Mouse (Mus musculus): ENCODE data around the gene Cflar.
"Not testable (repeated sequence)": the region's sequence is repeated elsewhere in the genome, so short reads cannot be mapped to it uniquely, and the experiment has no call there.

The Cflar gene

GRCm38 (mm10) chr1:58773905-58774304, 62.6 kb downstream of the Cflar start:
- no peak for DNase-seq (ENCODE audit: low spot score in 2 of 2)

DNA sequence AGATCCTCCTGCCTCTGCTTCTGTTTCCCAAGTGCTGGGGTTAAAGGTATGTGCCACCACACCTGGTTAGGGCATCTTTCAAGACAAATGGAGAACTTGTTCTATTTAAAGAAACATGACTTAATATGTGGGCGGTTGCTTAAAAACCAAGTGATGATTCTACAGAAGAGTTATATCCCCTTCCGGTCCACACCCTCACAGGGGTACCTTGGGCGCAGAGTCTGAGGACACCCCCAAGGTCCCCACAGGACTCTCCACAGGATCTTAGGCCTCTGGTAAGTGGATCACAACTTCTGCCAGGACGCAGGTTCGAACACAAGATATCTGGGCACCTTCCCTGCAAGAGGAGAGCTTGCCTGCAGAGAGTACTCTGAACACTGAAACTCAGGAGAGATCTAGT, 64.1 kb downstream of the Cflar start:
- no peak for DNase-seq (ENCODE audit: low spot score in 2 of 2)

DNA sequence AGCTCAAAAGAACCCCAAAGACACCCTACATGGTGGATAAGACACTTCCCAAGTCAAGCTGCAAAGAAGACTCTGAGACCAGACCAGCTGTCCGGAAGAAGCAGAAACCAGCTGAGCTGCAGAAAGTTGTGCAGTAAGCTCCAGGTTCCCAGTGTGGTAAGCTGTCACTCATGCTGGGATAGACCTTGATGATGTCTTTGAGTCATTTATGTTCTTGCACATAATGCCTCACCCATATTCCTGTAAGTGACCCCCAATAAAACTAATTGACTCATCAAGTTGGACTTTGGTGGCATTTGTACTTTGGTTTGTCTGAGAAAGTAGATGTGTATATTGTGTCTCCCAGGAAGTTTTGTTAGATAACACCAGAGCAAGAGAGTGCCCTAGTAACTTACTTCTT, 66.3 kb downstream of the Cflar start:
- no peak for DNase-seq (ENCODE audit: low spot score in 2 of 2)

- DNase-seq (ENCODE audit: low spot score in 2 of 2), result no peak
Measured at GRCm38 (mm10) chr1:58778226-58778625, 66.9 kb downstream of the Cflar start.

DNA sequence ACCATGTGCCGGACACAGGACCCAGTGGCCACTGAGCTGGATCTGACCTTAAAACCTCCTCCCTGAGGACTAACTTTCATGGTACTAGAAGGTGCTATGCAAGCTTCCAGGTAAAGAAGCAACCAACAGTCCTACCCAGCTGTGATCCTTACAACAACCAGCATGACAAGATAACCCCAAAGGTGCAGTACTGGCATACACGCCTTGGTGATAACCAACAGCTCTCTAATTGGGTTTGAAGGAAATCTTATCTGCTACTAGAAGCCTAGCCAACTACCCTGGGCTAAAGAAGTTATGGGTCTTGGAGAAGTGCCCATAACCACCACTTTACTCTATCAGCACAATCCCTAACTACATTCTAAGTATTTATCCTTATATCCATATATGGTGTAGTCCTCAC, 75.0 kb downstream of the Cflar start:
- no peak for DNase-seq (ENCODE audit: low spot score in 2 of 2)

GRCm38 (mm10) chr1:58788410-58788809, 77.1 kb downstream of the Cflar start:
- DNase-seq (ENCODE audit: low spot score in 2 of 2), result no peak

GRCm38 (mm10) chr1:58794705-58795104, 83.4 kb downstream of the Cflar start:
- DNase-seq (ENCODE audit: low spot score in 2 of 2), result no peak

DNA sequence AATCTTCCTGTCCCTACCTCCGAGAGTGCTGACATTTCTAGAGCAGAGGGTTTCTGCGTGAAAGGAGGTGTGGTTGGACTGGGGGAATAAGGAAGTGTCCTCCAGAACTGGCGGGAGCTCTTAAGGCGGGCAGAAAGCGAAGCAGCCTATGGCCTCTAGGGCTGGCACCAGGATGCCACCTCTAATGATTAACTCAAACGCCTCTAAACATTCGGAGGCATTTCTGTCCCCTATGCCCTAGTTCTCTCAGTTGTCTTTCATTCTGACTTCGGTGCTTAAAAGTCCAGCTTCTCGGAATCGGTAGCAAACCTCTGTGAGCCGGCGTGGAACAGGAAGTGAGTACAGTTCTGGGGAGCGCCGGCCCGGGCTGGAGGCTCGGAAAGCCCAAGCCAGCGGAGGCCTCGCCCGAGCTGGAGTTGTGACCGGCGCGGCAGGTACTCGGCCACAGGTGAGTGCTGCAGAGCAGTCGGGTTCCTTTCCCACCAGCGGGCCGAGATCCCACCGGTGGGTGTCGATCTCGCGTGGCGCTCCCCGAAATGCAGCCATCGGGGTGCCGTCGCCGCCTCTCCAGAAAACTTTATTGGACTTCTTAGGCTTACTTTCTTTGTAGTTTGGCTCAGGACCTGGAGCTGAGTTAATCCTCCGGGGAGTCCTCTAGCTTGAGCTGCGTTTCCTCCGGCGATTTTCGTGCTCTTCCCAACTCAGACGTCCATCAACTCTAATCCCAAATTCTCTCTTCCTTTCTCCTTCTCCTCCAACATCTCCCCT, 84.2 kb downstream of the Cflar start, which contains the start of gene Casp8:
Gene Casp8, plus strand, starts transcription at position 84 of the 768 bp plus-strand sequence.
- no peak for DNase-seq (ENCODE audit: low spot score in 2 of 2)

DNA sequence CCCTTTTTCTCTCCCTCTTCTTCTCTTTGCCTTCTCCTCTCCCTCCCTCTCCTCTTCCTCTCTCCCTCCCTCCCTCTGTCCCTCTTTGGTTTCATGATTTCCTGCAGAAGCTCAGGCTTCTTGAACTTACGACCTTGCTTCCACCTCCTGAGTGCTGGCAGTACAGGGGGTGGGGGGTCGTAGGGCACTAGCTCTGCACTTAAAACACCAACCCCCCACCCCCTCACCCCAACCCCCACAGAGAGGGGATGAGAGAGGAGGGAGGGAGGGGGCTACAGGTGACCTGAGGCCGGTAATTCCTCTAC, 84.7 kb downstream of the Cflar start:
- no peak for DNase-seq (ENCODE audit: low spot score in 2 of 2)

DNA sequence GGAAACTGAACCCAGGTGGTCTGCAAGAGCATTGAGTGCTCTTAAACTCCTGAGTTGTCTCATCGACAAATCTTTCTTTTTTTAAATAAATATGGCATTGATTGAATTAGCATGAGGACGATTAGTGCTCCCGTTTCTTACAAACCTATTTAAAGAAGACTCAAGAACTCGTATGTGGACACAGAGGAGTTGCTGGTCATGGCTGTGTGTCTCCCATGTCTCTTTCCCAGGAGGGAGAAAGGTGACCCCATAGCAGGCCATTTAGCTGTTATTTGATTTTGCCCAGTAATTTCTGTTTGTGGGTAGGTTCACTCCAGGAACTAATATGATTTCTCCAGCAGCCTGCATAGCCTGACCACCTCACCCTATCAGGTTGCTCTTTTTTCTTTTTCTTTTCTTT, 85.5 kb downstream of the Cflar start:
- no peak for DNase-seq (ENCODE audit: low spot score in 2 of 2)

DNA sequence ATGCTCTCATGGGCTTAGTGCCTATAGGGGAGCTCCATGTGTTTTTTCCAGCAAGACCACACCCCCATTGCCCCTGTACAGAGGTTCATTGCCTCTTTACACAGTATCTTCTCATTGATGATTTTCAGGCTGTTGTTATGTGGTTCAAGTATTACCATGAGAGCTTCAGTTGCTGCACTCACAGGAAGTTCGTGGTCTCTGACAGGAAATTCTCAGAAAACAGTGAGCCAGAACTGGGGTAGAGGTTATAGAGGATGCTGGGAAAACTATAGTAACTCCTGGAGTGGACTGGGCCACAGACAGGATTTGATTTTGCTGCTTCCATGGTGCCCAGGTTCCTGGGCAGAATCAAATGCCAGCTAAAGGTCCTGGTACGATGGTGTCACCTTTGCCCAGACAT, 86.1 kb downstream of the Cflar start:
- no peak for DNase-seq (ENCODE audit: low spot score in 2 of 2)

GRCm38 (mm10) chr1:58798911-58799310, 87.6 kb downstream of the Cflar start:
- no peak for DNase-seq (ENCODE audit: low spot score in 2 of 2)

DNA sequence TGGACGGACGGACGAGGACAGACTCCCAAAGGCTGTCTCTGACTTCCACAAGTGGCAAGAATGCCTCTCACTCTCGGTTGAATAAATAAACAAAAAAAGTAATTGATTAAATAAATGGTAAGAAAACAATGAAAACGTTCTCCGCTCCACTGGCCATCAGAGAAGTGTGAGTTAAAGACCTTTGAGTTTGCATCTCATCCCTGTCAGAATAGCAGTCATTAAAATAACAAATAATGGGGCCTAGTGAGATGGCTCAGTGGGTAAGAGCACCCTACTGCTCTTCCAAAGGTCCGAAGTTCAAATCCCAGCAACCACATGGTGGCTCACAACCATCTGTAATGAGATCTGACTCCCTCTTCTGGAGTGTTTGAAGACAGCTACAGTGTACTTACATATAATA, 89.3 kb downstream of the Cflar start:
- DNase-seq (ENCODE audit: low spot score in 2 of 2), result not testable (repeated sequence)

DNA sequence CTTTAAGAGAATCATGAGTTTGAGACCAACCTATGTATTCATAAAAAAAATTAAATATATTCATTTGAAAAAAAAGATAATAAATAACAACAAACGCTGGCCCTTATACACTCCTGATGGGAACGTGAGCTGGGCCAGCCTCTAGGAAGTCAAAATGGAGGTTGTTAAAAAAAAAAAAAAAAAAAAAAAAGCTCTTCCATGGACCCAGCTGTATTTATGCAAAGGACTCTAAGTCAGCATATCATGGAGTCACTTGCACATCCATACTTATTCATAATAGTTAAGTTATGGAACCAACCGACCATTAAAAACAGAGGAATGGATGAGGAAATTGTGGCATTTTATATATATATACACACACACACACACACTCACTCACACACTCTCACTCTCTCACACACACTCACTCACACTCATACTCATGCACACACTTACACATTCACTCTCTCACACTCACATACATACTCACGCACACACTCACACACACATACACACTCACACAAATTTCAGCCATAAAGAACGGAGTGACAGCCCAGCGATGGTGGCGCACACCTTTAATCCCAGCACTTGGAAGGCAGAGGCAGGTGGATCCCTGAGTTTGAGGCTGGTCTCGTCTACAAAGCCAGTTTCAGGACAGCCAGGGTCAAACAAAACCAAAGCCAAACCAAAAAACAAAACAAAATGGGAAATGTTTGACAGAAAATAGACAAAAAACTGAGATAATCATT, 90.4 kb downstream of the Cflar start:
- DNase-seq (ENCODE audit: low spot score in 2 of 2), result no peak

DNA sequence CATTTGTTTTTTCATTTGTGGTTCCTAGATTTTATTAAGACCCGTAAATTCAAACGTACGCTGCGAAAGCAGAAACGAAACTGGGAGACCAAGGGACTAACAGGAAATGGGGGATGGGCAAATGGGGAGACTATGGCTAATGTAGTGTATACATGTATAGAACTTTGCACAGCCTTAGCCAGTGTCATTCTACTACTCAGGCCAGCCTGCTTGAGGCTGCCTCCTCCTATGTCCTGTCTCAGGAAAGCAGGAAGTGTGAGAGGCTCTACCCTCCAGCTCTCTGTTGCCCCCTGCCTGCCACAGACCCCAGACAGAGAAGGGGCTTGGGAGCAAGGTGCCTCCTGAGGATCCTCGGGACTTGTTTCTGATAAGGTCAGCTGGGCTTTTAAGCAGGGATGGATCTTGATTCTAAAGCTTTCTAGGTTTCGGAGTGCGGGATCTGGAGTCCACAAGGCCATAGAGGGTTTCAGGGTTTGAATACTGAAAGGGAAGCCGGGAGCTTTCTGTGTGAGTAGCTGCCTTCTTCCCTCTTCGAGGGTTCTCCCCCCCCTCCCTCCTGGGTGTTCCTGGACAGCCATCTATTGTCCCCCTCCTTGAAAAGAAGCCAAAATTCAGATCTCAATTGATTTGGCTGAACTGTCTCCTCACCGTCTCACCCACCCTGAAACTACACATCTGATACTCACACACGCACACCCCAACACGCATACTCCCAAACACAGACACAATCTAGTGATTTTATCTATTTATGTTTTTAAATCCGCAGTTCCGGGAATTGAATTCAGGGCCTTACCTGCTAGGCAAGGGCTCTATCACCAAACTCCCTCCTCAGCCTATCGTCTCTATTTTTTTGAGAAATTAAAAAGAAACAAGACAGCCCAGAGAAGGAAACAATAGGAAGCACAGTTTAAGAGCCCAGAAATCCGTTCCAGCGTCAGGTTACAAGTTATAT, 91.3 kb downstream of the Cflar start:
- DNase-seq (ENCODE audit: low spot score in 2 of 2), result peak; percentile 18 to 25

DNA sequence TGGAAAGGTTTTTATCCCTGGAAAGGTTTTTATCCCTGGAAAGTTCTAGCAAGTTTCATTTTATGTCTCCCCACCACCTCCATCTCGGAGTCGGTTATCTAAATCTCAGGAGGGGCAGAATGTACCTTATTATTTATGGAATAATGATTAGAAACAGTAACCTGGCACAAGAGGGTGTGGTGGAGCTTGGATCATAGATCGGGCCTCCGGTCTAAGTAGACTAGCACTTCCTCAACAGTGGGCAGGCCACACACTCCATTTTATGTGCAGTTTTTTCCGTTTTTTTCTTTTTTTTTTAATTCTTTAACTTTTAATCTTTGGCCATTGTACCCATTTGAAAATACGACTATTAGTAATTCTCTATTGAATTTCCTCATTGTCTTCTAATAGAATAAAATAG, 92.2 kb downstream of the Cflar start:
- DNase-seq (ENCODE audit: low spot score in 2 of 2), result no peak

DNA sequence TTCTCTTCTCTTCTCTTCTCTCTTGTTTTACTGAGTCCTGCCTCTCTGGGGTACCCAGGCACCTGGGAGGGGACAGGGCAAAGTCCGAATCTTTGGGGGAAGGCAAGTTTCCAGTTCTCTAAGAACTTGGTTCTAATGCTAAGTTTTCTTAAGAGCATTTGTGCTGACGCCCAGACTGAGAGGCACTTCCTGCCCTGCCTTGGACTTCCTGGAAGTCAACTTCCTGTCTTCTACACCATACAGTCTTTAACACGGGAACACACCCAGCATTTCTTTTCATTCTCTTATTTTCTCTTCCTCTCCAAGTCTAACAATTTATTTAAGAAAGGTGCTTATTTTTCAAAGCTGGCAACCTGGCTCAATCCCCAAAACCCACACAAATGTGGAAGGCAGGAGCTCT, 95.3 kb downstream of the Cflar start:
- DNase-seq (ENCODE audit: low spot score in 2 of 2), result no peak
